Mouse (Mus musculus): ENCODE measurements around the gene Tmem108. TPM values are rescaled to one million over a fixed set of nuclear protein-coding genes. Genes with fewer than 3 reads are reported as not detected.
"Not testable (repeated sequence)": the region's sequence is repeated elsewhere in the genome, so short reads cannot be mapped to it uniquely, and the experiment has no call there.

Gene Tmem108
- polyA plus RNA-seq, 1 experiment from 2014 or later = 23.1 TPM

DNA sequence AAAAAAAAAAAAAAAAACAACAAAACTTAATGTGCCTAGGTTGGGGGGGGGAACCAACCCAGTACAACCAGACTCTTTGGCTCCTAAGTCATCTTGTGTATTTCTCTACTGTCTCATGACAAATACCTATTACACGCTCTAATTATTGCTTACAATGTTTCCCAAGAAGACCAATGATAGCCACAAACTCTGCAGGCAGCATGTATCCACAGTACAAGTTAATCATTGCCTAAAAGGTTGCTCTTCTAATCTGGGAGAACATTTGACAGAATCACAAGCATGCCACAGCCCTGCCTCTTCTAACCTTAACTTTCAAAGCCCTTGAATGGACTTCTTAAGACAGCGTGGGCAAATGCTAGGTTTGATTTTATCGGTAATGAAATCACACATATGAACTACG, 88.8 kb downstream of the Tmem108 start:
- Histone ChIP-seq H3K9ac (replicated peaks; ENCODE audit: low read depth, low read length) (no peak overlapping the region), H3K27ac (ENCODE audit: low read length) (no peak overlapping the region), H3K4me1 (ENCODE audit: control insufficient read depth, insufficient read depth, low read length) (no peaks in the 10 kb centered on the region), H3K36me3 (ENCODE audit: control insufficient read depth, insufficient read depth, low read length) (no peaks in the 10 kb centered on the region), H3K4me3 (ENCODE audit: low read depth, low read length) (no peak overlapping the region), H3K9me3 (ENCODE audit: control insufficient read depth, low read depth, low read length) (no peaks in the 10 kb centered on the region), H3K4me2 (replicated peaks; ENCODE audit: low read depth, low read length) (no peak overlapping the region), H3K27me3 (ENCODE audit: control insufficient read depth, insufficient read depth, low read length) (no peaks in the 10 kb centered on the region)
- ATAC-seq (ENCODE audit: insufficient number of reproducible peaks, insufficient read depth, low FRiP score, low read depth) = no peak
- 83% methylated on average over 4 of the region's 4 CpGs for WGBS

- 97% methylated on average over 8 of the region's 8 CpGs for WGBS
- not testable (repeated sequence) for ATAC-seq (ENCODE audit: insufficient number of reproducible peaks, insufficient read depth, low FRiP score, low read depth)
Observed at GRCm38 (mm10) chr9:103670592-103671113, 91.0 kb downstream of the Tmem108 start.

GRCm38 (mm10) chr9:103668830-103669229, 92.8 kb downstream of the Tmem108 start:
- Histone ChIP-seq H3K9me3 (ENCODE audit: control insufficient read depth, low read depth, low read length) (no peaks in the 10 kb centered on the region), H3K27me3 (ENCODE audit: control insufficient read depth, insufficient read depth, low read length) (no peaks in the 10 kb centered on the region), H3K4me3 (ENCODE audit: low read depth, low read length) (no peak overlapping the region), H3K4me1 (ENCODE audit: control insufficient read depth, insufficient read depth, low read length) (no peaks in the 10 kb centered on the region), H3K9ac (replicated peaks; ENCODE audit: low read depth, low read length) (no peak overlapping the region), H3K4me2 (replicated peaks; ENCODE audit: low read depth, low read length) (no peak overlapping the region), H3K27ac (ENCODE audit: low read length) (no peak overlapping the region), H3K36me3 (ENCODE audit: control insufficient read depth, insufficient read depth, low read length) (no peaks in the 10 kb centered on the region)
- no peak for ATAC-seq (ENCODE audit: insufficient number of reproducible peaks, insufficient read depth, low FRiP score, low read depth)
- WGBS = 84% methylated on average over 6 of the region's 6 CpGs

More at GRCm38 (mm10) chr9:103670592-103671113, 91.0 kb downstream of the Tmem108 start:
- H3K9me3 ChIP-seq (ENCODE audit: control insufficient read depth, low read depth, low read length); H3K9ac ChIP-seq (replicated peaks; ENCODE audit: low read depth, low read length); H3K27ac ChIP-seq (ENCODE audit: low read length); H3K4me1 ChIP-seq (ENCODE audit: control insufficient read depth, insufficient read depth, low read length); H3K27me3 ChIP-seq (ENCODE audit: control insufficient read depth, insufficient read depth, low read length); H3K4me2 ChIP-seq (replicated peaks; ENCODE audit: low read depth, low read length); H3K4me3 ChIP-seq (ENCODE audit: low read depth, low read length); H3K36me3 ChIP-seq (ENCODE audit: control insufficient read depth, insufficient read depth, low read length): not testable (repeated sequence)

GRCm38 (mm10) chr9:103665817-103666216, 95.8 kb downstream of the Tmem108 start:
- no peak overlapping the region for H3K9ac ChIP-seq (replicated peaks; ENCODE audit: low read depth, low read length)
- H3K9me3 ChIP-seq (ENCODE audit: control insufficient read depth, low read depth, low read length) = no peaks in the 10 kb centered on the region
- no peak for ATAC-seq (ENCODE audit: insufficient number of reproducible peaks, insufficient read depth, low FRiP score, low read depth)
- H3K4me1 ChIP-seq (ENCODE audit: control insufficient read depth, insufficient read depth, low read length) = no peaks in the 10 kb centered on the region
- H3K27me3 ChIP-seq (ENCODE audit: control insufficient read depth, insufficient read depth, low read length) = no peaks in the 10 kb centered on the region
- 82% methylated on average over 6 of the region's 6 CpGs for WGBS
- no peak overlapping the region for H3K4me2 ChIP-seq (replicated peaks; ENCODE audit: low read depth, low read length)
- H3K4me3 ChIP-seq (ENCODE audit: low read depth, low read length) = no peak overlapping the region
- no peak overlapping the region for H3K27ac ChIP-seq (ENCODE audit: low read length)
- H3K36me3 ChIP-seq (ENCODE audit: control insufficient read depth, insufficient read depth, low read length) = no peaks in the 10 kb centered on the region

DNA sequence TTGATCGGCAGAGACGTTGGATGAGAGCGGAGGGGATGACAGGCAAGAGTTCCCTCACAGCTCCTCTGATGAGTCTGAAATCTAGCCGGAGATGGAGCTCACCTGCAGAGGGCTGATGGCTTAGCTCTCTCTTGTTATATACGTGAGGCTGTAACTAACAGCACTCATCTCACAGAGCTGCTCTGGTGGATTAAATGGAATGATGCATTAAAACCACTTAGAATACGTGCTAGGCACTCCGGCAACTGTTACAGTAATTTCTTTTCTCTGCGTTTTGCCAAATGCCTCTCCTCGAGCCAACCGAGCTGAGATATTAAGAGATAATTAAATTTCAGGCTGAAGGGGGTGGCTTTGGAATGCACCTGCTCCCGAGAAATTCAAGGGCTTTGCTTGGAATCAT, 97.5 kb downstream of the Tmem108 start:
- ATAC-seq (ENCODE audit: insufficient number of reproducible peaks, insufficient read depth, low FRiP score, low read depth) = no peak
- H3K4me3 ChIP-seq (ENCODE audit: low read depth, low read length) = no peak overlapping the region
- no peaks in the 10 kb centered on the region for H3K9me3 ChIP-seq (ENCODE audit: control insufficient read depth, low read depth, low read length)
- no peaks in the 10 kb centered on the region for H3K4me1 ChIP-seq (ENCODE audit: control insufficient read depth, insufficient read depth, low read length)
- no peaks in the 10 kb centered on the region for H3K36me3 ChIP-seq (ENCODE audit: control insufficient read depth, insufficient read depth, low read length)
- H3K4me2 ChIP-seq (replicated peaks; ENCODE audit: low read depth, low read length) = no peak overlapping the region
- no peaks in the 10 kb centered on the region for H3K27me3 ChIP-seq (ENCODE audit: control insufficient read depth, insufficient read depth, low read length)
- 64% methylated on average over 11 of the region's 11 CpGs for WGBS
- no peak overlapping the region for H3K27ac ChIP-seq (ENCODE audit: low read length)
- no peak overlapping the region for H3K9ac ChIP-seq (replicated peaks; ENCODE audit: low read depth, low read length)

GRCm38 (mm10) chr9:103661873-103662272, 99.8 kb downstream of the Tmem108 start:
- no peak for ATAC-seq (ENCODE audit: insufficient number of reproducible peaks, insufficient read depth, low FRiP score, low read depth)
- H3K4me2 ChIP-seq (replicated peaks; ENCODE audit: low read depth, low read length) = no peak overlapping the region
- H3K36me3 ChIP-seq (ENCODE audit: control insufficient read depth, insufficient read depth, low read length) = no peaks in the 10 kb centered on the region
- no peaks in the 10 kb centered on the region for H3K27me3 ChIP-seq (ENCODE audit: control insufficient read depth, insufficient read depth, low read length)
- WGBS = 71% methylated on average over 1 of the region's 1 CpGs
- no peak overlapping the region for H3K27ac ChIP-seq (ENCODE audit: low read length)
- no peaks in the 10 kb centered on the region for H3K4me1 ChIP-seq (ENCODE audit: control insufficient read depth, insufficient read depth, low read length)
- no peak overlapping the region for H3K9ac ChIP-seq (replicated peaks; ENCODE audit: low read depth, low read length)
- H3K9me3 ChIP-seq (ENCODE audit: control insufficient read depth, low read depth, low read length) = no peaks in the 10 kb centered on the region
- no peak overlapping the region for H3K4me3 ChIP-seq (ENCODE audit: low read depth, low read length)

DNA sequence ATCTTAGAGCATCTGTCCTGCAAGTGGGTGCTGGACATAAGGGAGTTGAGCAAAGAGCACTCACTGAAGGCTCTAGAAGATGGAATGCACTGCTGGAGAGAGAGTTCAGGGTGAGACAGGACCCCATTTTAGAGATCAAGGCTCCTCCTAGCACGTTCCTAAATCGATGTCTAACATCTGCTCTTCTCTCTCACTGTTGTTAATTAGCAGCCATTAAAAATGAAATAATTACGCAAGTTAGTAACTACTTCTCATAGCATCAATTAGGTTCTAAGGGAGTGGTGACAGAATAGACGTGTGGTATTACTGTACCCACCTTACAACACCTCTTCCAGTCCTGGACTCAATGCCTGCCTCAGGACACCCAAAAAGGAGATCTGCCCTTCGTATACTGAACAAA, 103.7 kb downstream of the Tmem108 start:
- no peak overlapping the region for H3K27ac ChIP-seq (ENCODE audit: low read length)
- H3K9me3 ChIP-seq (ENCODE audit: control insufficient read depth, low read depth, low read length) = no peaks in the 10 kb centered on the region
- no peak for ATAC-seq (ENCODE audit: insufficient number of reproducible peaks, insufficient read depth, low FRiP score, low read depth)
- no peaks in the 10 kb centered on the region for H3K27me3 ChIP-seq (ENCODE audit: control insufficient read depth, insufficient read depth, low read length)
- no peak overlapping the region for H3K4me2 ChIP-seq (replicated peaks; ENCODE audit: low read depth, low read length)
- 85% methylated on average over 5 of the region's 5 CpGs for WGBS
- no peak overlapping the region for H3K9ac ChIP-seq (replicated peaks; ENCODE audit: low read depth, low read length)
- peaks cover 5% of the 10 kb centered on the region; the same call in 1 of the 2 replicates for H3K4me1 ChIP-seq (ENCODE audit: control insufficient read depth, insufficient read depth, low read length)
- no peak overlapping the region for H3K4me3 ChIP-seq (ENCODE audit: low read depth, low read length)
- no peaks in the 10 kb centered on the region for H3K36me3 ChIP-seq (ENCODE audit: control insufficient read depth, insufficient read depth, low read length)

DNA sequence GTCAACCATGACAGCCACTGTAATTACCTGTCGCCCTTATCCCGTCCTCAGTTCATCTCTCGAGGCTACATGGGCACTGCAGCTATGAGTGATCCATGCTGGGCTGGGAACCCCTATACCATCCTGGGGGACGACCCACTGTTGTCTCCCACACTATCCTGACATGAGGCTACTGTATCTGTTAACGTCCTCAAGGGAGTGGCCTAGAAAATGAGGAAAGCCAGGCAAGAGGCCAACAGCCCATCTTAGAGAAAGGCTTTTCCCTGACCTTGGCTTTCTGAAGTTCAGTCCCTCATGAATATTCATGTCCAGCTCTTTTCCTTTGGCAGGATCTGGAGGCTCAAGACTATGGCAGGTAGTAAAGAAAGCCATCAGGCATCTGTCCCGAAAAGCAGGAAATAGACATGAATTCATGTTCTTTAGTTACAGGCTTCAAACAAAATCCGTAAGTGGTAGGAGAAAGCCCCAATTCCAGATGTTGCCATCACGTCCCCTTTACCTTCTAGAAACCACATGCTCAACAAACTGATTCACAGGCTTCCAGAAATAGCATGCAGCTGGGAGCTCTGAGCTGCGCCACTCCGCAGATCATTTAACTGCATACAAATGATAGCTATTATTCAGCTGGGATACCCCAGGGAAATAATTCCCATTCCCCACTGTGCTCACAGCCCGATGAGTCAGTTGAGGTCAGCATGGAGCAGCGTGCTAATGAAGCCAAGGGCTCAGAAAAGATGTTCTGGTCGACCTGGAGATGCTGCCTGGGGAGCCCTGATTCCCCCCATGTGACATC, 104.3 kb downstream of the Tmem108 start:
- Histone ChIP-seq H3K36me3 (ENCODE audit: control insufficient read depth, insufficient read depth, low read length) (no peaks in the 10 kb centered on the region), H3K27ac (ENCODE audit: low read length) (no peak overlapping the region), H3K4me2 (replicated peaks; ENCODE audit: low read depth, low read length) (no peak overlapping the region), H3K27me3 (ENCODE audit: control insufficient read depth, insufficient read depth, low read length) (no peaks in the 10 kb centered on the region), H3K9ac (replicated peaks; ENCODE audit: low read depth, low read length) (no peak overlapping the region), H3K4me1 (ENCODE audit: control insufficient read depth, insufficient read depth, low read length) (peaks cover 5% of the 10 kb centered on the region; the same call in 1 of the 2 replicates), H3K9me3 (ENCODE audit: control insufficient read depth, low read depth, low read length) (no peaks in the 10 kb centered on the region), H3K4me3 (ENCODE audit: low read depth, low read length) (no peak overlapping the region)
- WGBS = 55% methylated on average over 13 of the region's 13 CpGs
- ATAC-seq (ENCODE audit: insufficient number of reproducible peaks, insufficient read depth, low FRiP score, low read depth) = 0 out of 2 replicates have a peak, but pooled peaks have one; percentile 18
